ENCODE assay signal across 8 mouse cellular contexts in the genomic region with DNA sequence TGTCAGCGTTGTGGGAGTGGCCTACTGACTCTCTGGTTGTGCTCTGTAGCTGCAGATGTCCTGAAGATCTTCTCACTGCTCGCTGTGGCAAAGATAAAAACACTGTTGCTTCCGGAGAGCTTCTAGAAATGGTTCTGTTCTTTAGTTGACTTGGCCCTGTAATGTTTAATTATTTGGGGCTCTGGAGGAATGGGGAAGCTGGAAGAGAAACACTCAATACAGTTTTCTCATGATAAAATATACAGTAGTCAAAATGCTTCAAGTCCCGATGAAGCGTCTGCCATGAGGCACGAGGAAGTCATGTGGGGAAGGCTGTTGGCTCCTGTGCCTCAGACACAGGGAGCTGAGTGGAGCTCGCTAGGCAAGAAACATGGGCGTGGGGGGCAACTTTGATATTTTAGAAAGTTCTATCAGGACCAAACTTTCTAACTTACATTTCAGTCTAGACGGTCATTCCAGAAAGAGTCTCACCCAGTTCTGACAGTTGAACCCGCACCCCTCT. TPM values are rescaled to one million over a fixed set of nuclear protein-coding genes. Genes with fewer than 3 reads are reported as not detected.
DNase-seq lines count a peak whose midpoint lies in the region; ATAC-seq and TF ChIP-seq lines count a peak whose summit lies in the region.

No protein-coding gene starts in this region.

- ATAC-seq in CD4-positive, CD25-positive, alpha-beta regulatory T cell, adult 4 months, result peak; percentile 75
- ATAC-seq in forebrain, postnatal 0 days, result peak; percentile 89
- ATAC-seq in liver, embryonic 13.5 days (ENCODE audit: low read depth), result peak; percentile 79
- ATAC-seq in monocyte, adult 5-6 weeks (replicated peaks; ENCODE audit: insufficient number of reproducible peaks, low FRiP score, low TSS enrichment, poor library complexity, severe bottlenecking), result no peak

- H3K4me3 ChIP-seq in forebrain, postnatal 0 days (ENCODE audit: low read depth, low read length), result no peak overlapping the region
- peak overlapping the region; percentile 2 for H3K4me3 ChIP-seq in liver, embryonic 13.5 days (replicated peaks)

- H3K9me3 ChIP-seq in forebrain, postnatal 0 days (ENCODE audit: low read length), result no peaks in the 10 kb centered on the region
- no peaks in the 10 kb centered on the region for H3K9me3 ChIP-seq in liver, embryonic 13.5 days (replicated peaks)

- peak; percentile 89 for DNase-seq in MEL-GATA-1-ER (ENCODE audit: extremely low read depth, low read depth)
- no peak for DNase-seq in forebrain, postnatal 0 days
- peak; percentile 35 for DNase-seq in liver, embryonic 13.5 days
- DNase-seq in frontal cortex, postnatal 25 days (ENCODE audit: low spot score in 2 of 2), result no peak
- DNase-seq in cerebellum, adult 11 months, result no peak
- no peak for DNase-seq in adrenal gland, postnatal 4 days (ENCODE audit: low spot score in 2 of 2)

- no peaks in the 10 kb centered on the region for H3K36me3 ChIP-seq in forebrain, postnatal 0 days (ENCODE audit: insufficient read depth)
- H3K36me3 ChIP-seq in liver, embryonic 13.5 days, result peaks cover 27% of the 10 kb centered on the region

- WGBS in forebrain, postnatal 0 days, result 65% methylated on average over 10 of the region's 10 CpGs
- WGBS in liver, embryonic 13.5 days (ENCODE audit: insufficient replicate concordance), result 25% methylated on average over 10 of the region's 10 CpGs

- peak overlapping the region; percentile 77 for H3K27ac ChIP-seq in forebrain, postnatal 0 days (ENCODE audit: low read depth, low read length)
- peak overlapping the region; percentile 73 for H3K27ac ChIP-seq in liver, embryonic 13.5 days

- no peak for TF ChIP-seq CTCF in forebrain, postnatal 0 days (IDR thresholded peaks at IDR 0.05; ENCODE audit: low read depth)

- no peaks in the 10 kb centered on the region for H3K27me3 ChIP-seq in forebrain, postnatal 0 days (ENCODE audit: insufficient read depth, low read length)
- no peaks in the 10 kb centered on the region for H3K27me3 ChIP-seq in liver, embryonic 13.5 days

- H3K4me2 ChIP-seq in forebrain, postnatal 0 days (ENCODE audit: low read depth), result no peak overlapping the region
- peak overlapping the region; percentile 58 for H3K4me2 ChIP-seq in liver, embryonic 13.5 days

- H3K9ac ChIP-seq in forebrain, postnatal 0 days, result peak overlapping the region; percentile 14; the same call in 1 of the 2 replicates
- peak overlapping the region; percentile 42; the same call in 1 of the 2 replicates for H3K9ac ChIP-seq in liver, embryonic 13.5 days

- H3K4me1 ChIP-seq in forebrain, postnatal 0 days (ENCODE audit: insufficient read depth), result peaks cover 7% of the 10 kb centered on the region; the same call in 1 of the 2 replicates
- peaks cover 61% of the 10 kb centered on the region for H3K4me1 ChIP-seq in liver, embryonic 13.5 days (replicated peaks)

RNA-seq across cellular contexts. Expression of gene Dleu7, which starts 49.8 kb away (rescaled TPM):
- polyA plus RNA-seq in CD4-positive, CD25-positive, alpha-beta regulatory T cell, adult 4 months (2017; shearing (Covaris generic)), result not detected
- 29.3 and 30.1 TPM in 2 replicates for total RNA-seq in forebrain, postnatal 0 days (2014; rRNA removed)
- 15.8 and 19.6 TPM in 2 replicates for polyA plus RNA-seq in forebrain, postnatal 0 days (2015; fragmentation: Nextera tagmentation; extraction: Ambion mirVana)
- polyA plus RNA-seq in liver, embryonic 13.5 days (2015; fragmentation: Nextera tagmentation; extraction: Ambion mirVana), result 0.10 and 0.14 TPM in 2 replicates
- total RNA-seq in adrenal gland, postnatal 4 days (2021), result under 1 TPM; 0.31 to 0.53 TPM
- total RNA-seq in monocyte, adult 5-6 weeks (2017), result not detected in 3 replicates

RNA-seq across cellular contexts. Expression of gene Rnaseh2b, which starts 50.3 kb away (rescaled TPM):
- polyA plus RNA-seq in CD4-positive, CD25-positive, alpha-beta regulatory T cell, adult 4 months (2017; shearing (Covaris generic)), result 10 to 100 TPM; 24.5 to 34.1 TPM
- 20.7 and 21.3 TPM in 2 replicates for total RNA-seq in forebrain, postnatal 0 days (2014; rRNA removed)
- polyA plus RNA-seq in forebrain, postnatal 0 days (2015; fragmentation: Nextera tagmentation; extraction: Ambion mirVana), result 40.3 and 48.7 TPM in 2 replicates
- polyA plus RNA-seq in liver, embryonic 13.5 days (2015; fragmentation: Nextera tagmentation; extraction: Ambion mirVana), result 67.3 and 92.9 TPM in 2 replicates
- 10 to 100 TPM; 35.2 to 36.6 TPM for total RNA-seq in adrenal gland, postnatal 4 days (2021)
- total RNA-seq in monocyte, adult 5-6 weeks (2017), result 12.2 to 18.4 TPM (median 16.7 TPM) in 3 replicates

Comparison
In these comparisons a context has a peak if more than half of its experiments do, and no peak if none do; other contexts are left out.
1. DNase-seq: peak in MEL-GATA-1-ER (single experiment) and liver, embryonic 13.5 days (single experiment); none in forebrain, postnatal 0 days (single experiment), frontal cortex, postnatal 25 days (0 of 2), cerebellum, adult 11 months (single experiment) and adrenal gland, postnatal 4 days (0 of 2).
2. RNA of gene Dleu7, which starts 49.8 kb away (total RNA-seq): 29.3 to 30.1 TPM in forebrain, postnatal 0 days; 0.31 to 0.53 TPM in adrenal gland, postnatal 4 days and not detected in monocyte, adult 5-6 weeks; every median in the first group is over 10 times any median in the second.